Mouse (Mus musculus) adrenal gland, postnatal 14 days (tissue): ENCODE results near the gene Fam19a5. TPM values are rescaled to one million over a fixed set of nuclear protein-coding genes. Genes with fewer than 3 reads are reported as not detected.

Experiments used
- DNase-seq: peaks from one replicate; pipeline ENCODE4 v3.0.0; 2021; ENCODE audit warnings: mixed read lengths
- microRNA-seq, 2 experiments: library from miRNA; unstranded; fragments of <30 nt; microRNA quantifications; one replicate each; pipeline ENCODE4 v1.2.0; 2021
- total RNA-seq: library from RNA; stranded (reverse); gene quantifications from 2 replicates; pipeline ENCODE4 v1.2.3, GENCODE M21; 2021

Gene Fam19a5
- total RNA-seq, 1 experiment from 2014 or later, result 7.3 TPM

DNA sequence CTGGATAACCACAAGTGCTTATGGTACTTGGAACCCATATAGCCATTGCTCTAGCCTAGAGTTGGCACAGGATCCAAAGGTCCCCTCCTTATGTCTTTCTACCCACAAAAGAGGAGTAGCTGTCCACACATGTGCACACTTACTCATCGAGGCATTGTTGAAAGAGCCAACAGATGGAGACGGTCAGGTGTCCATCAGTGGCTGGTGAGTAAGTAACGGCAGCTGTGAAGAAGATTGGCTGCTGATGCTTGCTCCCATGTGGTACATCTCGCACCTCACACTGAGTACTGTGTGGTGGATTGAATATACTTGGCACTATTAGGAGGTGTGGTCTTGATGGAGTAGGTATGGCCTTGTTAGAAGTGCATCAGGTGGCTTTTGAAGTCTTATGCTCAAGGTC is 192.2 kb downstream of the Fam19a5 start:
- no peak for DNase-seq

DNA sequence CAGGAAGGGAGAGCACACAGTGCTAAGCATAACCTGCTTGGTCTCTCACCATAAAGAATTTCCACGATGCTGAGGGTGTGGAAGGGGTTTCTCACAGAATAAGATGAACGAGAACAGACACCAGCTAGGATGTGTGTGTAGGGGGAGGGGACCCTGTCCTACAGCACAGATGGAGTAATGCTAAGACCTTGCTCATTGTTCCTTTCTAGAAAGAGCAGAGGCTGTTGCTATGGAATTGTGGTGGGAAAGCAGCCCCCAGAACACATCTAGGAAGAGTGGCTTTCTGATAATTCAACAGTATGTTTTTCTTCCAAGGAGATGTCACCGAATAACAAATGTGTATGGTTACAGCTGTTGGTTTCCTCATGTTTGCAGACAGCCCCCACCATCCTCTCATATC is 211.4 kb downstream of the Fam19a5 start:
- no peak for DNase-seq

DNA sequence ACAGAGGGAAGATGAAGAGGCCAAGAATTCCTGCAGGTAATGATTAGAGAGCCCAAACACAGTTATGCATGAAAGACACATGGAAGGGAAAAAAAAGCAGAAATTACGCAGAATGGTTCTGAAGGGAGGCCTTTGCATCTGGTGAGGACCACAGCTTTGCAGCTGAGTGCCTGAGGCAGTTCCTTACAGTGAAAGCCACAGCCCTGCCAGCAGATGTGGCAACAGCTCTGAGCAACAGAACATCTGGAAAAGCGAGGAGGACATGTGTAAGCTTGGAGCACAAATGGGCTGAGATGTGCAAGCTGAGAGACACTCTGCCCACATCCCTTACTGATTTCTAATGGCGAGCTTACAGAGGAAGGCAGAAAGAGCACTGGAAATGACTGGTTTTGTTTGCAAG is 221.8 kb downstream of the Fam19a5 start:
- no peak for DNase-seq

DNA sequence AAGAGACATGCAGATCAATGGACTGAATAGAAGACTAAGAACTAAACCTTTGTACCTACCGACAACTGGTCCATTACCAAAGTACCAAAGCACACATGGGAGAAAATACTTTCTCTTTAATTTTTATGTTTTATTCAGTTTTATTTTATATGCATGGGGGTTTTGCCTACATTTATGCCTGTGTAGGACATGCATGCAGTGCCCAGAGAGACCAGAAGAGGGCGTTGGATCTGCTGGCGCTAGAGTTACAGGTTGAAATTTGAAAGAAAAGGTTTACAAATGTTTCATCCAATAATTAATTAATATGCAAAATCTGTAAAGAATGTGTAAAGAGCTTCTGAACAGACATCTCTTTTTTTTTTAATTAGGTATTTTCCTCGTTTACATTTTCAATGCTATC is 229.9 kb downstream of the Fam19a5 start:
- DNase-seq, result no peak

DNA sequence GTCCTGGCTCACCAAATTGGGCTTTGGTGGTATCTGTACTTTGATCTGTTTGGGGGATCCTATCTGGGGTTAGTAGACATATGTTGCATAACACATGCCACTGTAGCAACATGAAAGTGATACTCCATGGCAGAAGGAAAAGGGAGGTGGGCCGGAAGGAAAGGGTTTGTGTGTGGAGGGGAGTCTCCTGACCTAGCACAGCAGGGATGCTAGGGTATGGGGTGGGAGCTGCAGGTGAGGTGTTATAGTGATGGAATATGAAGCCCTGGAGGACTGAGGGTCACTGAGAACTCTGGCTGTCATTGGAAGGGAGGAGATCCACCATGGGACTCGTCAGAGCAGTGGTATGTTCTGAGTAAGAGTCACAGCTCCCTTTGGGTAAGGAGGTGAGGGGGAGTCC is 239.2 kb downstream of the Fam19a5 start:
- no peak for DNase-seq

DNA sequence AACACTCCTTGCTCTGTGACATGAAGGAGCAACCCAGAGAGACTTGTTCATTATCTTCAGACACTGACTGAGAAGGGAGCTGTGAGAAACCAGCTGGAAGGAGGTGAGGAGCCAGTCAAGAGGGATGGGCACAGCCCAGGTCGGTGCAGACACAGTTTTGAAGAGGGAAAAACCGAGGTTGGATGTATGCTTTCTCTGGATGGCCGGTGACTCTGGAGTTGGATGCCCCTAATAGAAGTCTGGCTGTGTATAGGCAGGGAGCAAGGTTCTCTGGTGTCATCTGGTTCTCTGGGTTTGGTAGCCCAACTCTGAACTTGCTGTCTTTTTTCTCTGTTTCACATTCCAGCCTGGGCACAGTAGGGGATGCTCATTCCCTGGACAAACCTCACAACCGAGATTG is 245.6 kb downstream of the Fam19a5 start:
- no peak for DNase-seq

DNA sequence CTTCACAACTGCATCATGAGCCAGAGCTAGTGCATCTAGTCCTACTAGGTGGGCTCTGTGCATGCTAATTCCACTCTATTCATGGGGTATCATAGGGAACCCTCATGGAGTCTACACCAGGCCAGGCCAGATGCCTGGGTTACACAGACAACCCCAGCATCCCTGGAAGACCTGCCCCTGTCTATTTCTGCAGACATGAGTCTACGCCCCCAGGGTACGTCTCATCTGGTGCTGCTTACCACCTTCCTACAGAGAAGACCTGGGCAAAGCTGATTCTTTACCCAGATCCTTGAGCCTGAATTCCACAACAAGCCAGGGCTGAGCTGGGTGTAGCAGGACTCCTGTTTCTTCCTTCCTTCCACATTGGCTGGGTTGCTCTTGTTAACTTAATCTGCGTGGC is 249.6 kb downstream of the Fam19a5 start:
- DNase-seq, result no peak

DNA sequence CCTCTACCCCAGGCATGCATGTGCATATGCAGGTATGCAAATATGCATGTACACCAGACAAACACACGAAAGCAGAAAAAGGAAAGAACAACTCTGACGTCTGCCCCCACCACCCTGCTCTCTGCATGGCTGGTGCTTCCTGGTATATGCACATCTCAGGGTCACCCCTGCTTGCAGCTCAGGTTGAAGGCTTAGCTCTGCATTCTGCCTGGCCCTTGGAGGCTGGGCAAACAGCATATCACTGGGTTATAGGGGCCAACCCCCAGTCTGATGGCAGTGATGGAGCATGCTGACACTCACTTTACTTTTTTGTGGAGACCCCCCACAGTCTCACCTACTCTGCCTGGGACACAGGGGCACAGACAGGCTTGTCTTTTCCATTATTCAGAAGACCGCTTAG is 252.5 kb downstream of the Fam19a5 start:
- DNase-seq, result no peak

Small RNA genes lying within 50 kb of the gene (microRNA-seq; reads per million reads assigned to microRNA genes)
- 0 reads per million in 2 experiments for gene Mir6393
